Mouse (Mus musculus) WW6 (cell line): Measurements from ENCODE around the gene Gm13696.
A peak's percentile ranks its signal among the peaks of the same experiment; 100 is the strongest.
"Not testable (repeated sequence)": the region's sequence is repeated elsewhere in the genome, so short reads cannot be mapped to it uniquely, and the experiment has no call there.

ENCODE experiments used
- DNase-seq: peaks from one replicate; pipeline ENCODE4 v3.0.0-alpha.2; 2013; ENCODE audit warnings: low read depth, low spot score

The Gm13696 gene

GRCm38 (mm10) chr2:83972823-83973222, at the start of gene Gm13696:
Gene Gm13696 (plus strand): TSS chr2:83973123.
- not testable (repeated sequence) for DNase-seq

GRCm38 (mm10) chr2:83929478-83930088, 43.3 kb upstream of the Gm13696 start:
- DNase-seq = no peak

- DNase-seq = peak; percentile 61
These were observed 32.0 kb upstream of the Gm13696 start, which contains the start of gene Zswim2 for GRCm38 (mm10) chr2:83940931-83941361. Gene Zswim2 (minus strand): TSS chr2:83941228.

- DNase-seq = no peak
These were observed 31.5 kb upstream of the Gm13696 start for GRCm38 (mm10) chr2:83941378-83941777.

DNA sequence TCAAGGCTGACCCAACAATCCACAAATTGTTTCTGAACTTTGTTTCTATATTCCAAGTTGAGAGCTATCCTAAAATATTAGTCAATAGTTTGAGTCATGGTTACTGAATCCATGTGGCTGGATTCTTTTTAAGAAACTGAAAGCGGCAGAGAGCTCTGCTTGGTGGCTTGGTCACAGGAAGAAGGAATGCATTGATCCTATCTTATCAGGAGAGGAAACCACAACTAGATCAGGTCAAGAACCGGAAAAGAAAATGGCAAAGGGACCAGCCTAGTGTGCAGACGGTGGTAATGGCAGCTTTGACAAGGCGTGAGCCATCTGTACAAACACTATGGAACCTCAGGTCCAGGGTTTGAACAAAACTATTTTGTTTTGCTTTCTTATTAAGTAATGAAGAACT, 31.1 kb upstream of the Gm13696 start:
- DNase-seq = no peak

DNA sequence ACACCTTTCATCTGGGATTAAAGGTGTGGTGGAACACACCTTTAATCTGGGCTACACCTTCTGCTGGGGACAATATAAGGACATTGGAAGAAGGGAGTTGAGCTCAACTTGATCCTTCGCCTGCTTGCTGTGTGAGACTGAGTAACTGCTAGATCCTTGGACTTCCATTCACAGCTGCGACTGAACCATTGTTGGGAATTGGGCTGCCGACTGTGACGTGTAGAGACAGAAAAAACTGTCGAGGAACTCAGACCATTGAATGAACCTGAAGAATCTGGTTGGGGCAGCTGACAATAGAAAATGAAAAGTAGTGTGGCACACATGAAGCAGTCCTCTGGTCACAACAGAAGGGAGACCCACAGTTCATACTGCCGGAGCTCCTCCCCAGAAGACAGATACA, 17.5 kb upstream of the Gm13696 start, which contains the start of gene Gm13698:
Gene Gm13698 (plus strand): TSS at position 301 of the 400 bp plus-strand sequence.
- DNase-seq = not testable (repeated sequence)

- not testable (repeated sequence) for DNase-seq
These were observed 11.7 kb upstream of the Gm13696 start, which contains the start of gene Gm13693 for GRCm38 (mm10) chr2:83961203-83961602. Gene Gm13693 (plus strand): TSS chr2:83961503.

DNA sequence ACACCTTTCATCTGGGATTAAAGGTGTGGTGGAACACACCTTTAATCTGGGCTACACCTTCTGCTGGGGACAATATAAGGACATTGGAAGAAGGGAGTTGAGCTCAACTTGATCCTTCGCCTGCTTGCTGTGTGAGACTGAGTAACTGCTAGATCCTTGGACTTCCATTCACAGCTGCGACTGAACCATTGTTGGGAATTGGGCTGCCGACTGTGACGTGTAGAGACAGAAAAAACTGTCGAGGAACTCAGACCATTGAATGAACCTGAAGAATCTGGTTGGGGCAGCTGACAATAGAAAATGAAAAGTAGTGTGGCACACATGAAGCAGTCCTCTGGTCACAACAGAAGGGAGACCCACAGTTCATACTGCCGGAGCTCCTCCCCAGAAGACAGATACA, 5.9 kb upstream of the Gm13696 start, which contains the start of gene Gm13695:
Gene Gm13695 (plus strand): TSS at position 301 of the 400 bp plus-strand sequence.
- DNase-seq = not testable (repeated sequence)

GRCm38 (mm10) chr2:83978633-83979032, 5.7 kb downstream of the Gm13696 start, which contains the start of gene Gm13694:
Gene Gm13694 (plus strand): TSS chr2:83978933.
- not testable (repeated sequence) for DNase-seq

DNA sequence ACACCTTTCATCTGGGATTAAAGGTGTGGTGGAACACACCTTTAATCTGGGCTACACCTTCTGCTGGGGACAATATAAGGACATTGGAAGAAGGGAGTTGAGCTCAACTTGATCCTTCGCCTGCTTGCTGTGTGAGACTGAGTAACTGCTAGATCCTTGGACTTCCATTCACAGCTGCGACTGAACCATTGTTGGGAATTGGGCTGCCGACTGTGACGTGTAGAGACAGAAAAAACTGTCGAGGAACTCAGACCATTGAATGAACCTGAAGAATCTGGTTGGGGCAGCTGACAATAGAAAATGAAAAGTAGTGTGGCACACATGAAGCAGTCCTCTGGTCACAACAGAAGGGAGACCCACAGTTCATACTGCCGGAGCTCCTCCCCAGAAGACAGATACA, 11.5 kb downstream of the Gm13696 start, which contains the start of gene Gm13697:
Gene Gm13697 (plus strand): TSS at position 301 of the 400 bp plus-strand sequence.
- DNase-seq = not testable (repeated sequence)

DNA sequence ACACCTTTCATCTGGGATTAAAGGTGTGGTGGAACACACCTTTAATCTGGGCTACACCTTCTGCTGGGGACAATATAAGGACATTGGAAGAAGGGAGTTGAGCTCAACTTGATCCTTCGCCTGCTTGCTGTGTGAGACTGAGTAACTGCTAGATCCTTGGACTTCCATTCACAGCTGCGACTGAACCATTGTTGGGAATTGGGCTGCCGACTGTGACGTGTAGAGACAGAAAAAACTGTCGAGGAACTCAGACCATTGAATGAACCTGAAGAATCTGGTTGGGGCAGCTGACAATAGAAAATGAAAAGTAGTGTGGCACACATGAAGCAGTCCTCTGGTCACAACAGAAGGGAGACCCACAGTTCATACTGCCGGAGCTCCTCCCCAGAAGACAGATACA, 17.3 kb downstream of the Gm13696 start, which contains the start of gene Gm13691:
Gene Gm13691 (plus strand): TSS at position 301 of the 400 bp plus-strand sequence.
- DNase-seq = not testable (repeated sequence)

- DNase-seq = not testable (repeated sequence)
These were observed 20.8 kb downstream of the Gm13696 start for GRCm38 (mm10) chr2:83993639-83994255.

DNA sequence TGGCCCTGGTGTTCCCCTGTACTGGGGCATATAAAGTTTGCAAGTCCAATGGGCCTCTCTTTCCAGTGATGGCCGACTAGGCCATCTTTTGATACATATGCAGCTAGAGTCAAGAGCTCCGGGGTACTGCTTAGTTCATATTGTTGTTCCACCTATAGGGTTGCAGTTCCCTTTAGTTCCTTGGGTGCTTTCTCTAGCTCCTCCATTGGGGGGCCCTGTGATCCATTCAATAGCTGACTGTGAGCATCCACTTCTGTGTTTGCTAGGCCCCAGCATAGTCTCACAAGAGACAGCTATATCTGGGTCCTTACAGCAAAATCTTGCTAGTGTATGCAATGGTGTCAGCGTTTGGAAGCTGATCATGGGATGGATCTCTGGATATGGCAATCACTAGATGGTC, 21.6 kb downstream of the Gm13696 start:
- not testable (repeated sequence) for DNase-seq

- DNase-seq = no peak
These were observed 36.0 kb downstream of the Gm13696 start for GRCm38 (mm10) chr2:84008913-84009312.

DNA sequence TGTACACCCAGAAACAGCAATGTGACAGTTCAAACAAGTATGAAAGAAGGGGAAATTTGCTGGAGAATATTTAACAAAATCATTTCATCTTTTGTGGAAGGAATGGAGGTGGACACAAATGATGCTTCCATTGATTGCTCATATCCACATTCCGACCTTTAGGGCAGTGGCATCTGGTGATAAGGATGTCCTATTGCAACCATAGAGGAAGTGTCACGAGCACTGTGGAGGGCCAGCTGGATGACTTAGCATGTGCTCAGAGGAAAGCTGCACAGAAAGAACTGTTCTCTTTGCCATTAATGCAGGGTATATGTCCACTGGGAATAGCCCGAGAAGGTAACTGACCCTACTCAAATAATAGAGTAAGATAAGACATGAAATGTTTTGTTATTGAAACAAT, 36.9 kb downstream of the Gm13696 start:
- DNase-seq = no peak

DNA sequence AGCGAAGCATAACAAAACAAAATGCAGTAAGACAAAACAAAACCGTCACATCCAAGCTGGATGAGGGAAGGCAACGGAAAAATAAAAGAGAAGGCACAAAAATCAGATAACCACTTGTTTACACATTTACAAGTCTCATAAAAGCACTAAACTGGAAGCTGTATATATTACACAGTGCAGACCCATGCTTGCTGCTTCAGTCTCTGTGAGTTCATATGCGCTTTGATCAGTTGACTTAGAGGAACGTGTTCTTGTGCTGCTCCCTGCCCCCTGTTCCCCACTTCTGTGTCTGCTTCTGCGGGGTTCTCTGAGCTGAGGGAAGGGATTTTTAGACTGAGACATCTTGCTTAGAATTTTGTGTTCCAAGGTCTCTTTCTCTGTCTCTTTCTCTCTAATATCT, 41.6 kb downstream of the Gm13696 start:
- no peak for DNase-seq

DNA sequence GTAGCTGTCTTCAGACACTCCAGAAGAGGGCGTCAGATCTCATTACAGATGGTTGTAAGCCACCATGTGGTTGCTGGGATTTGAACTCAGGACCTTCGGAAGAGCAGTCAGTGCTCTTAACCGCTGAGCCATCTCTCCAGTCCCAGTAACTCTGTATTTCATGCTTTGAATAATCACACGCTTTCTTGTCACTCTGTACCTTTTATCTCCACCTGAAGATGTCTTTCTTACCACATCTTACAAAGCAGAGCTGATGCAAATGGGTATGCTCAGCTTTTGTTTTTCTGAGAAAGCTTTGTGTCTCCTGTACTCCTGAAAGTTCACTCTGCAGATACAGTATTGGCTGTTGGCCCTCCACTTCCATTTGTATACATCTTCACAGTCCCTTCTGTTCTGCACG, 43.4 kb downstream of the Gm13696 start:
- DNase-seq = not testable (repeated sequence)

- no peak for DNase-seq
These were observed 45.4 kb downstream of the Gm13696 start for GRCm38 (mm10) chr2:84018330-84018729.

DNA sequence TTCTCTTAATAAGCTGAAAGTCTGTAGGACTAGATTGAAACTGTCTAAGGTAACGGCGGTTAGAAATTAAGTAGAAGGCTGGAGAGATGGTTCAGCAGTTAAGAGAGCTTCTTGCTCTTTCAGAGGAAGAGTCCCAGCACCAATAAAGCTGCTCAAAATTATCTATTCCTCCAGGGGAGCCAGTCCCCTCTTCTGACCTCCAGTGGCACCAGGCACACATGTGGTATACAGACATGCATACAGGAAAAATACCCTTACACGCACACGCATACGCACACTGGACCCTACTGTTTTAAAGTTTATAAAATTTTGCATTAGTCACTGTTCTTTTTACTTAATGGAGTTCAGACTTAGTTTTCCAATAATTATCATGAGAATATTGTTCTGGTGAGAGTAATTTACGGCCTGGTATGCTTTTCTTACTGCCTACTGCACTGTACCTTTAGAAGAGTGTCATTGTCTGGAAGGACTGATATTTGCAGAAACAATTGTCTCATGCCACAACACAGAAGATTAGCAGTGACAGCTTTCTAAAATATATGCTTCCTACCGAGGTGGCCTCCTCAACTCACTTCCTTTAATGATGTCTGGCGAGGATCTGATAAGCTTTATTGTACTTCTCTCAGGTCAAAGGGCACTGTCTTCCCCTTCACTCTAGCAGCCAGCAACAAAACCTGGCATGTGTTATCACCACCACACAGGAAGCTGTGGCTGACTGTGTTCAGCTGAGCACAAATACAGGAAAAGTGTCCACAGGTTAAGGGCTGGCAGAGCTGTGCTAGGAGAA, 46.8 kb downstream of the Gm13696 start:
- no peak for DNase-seq

DNA sequence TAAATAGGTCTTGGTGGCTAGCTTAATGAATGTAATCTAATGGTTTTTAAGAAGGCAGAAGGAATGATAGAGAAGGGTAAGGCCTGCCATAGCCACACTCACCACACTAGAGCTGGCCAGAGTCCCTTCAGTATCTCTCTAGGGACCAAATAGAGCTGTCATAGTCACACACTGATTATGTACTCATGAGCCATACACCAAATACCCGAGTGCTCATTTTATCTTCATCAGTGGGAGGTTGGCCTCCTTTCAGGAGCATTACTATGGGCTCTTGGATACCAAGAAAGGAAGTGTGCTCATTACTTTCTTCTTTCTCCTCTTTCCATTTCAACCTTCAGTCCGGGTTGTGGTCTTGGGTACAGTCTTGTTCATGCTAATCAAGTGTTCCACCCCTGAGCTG, 49.0 kb downstream of the Gm13696 start:
- DNase-seq = no peak

GRCm38 (mm10) chr2:84022905-84023304, 50.0 kb downstream of the Gm13696 start:
- DNase-seq = no peak

DNA sequence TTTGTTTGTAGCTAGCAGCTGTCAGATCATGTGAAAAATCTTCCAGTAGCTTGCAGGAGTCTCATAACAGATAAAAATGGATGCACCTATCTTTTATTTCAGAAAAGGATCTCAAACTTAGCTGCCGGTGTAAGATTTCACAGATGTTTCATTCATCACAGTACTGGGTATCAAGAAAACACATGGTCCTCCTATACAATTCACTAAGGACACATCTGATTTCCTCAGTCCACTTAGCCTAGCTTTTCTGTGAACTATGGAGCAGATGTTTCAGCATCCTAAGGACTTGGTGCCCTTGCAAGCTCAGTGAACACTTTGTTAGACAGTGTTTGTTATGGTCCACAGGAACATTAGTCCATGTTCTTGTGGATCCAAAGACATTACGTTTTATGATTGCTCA, 50.4 kb downstream of the Gm13696 start:
- no peak for DNase-seq
